Mouse (Mus musculus): ENCODE results near the gene Gm10644. TPM values are rescaled to one million over a fixed set of nuclear protein-coding genes. Genes with fewer than 3 reads are reported as not detected.

The Gm10644 gene
- total RNA-seq, 1 experiment from 2014 or later = 0.93 TPM

GRCm38 (mm10) chr8:83982449-83982848, 27.4 kb upstream of the Gm10644 start:
- ATAC-seq (ENCODE audit: extremely low read depth, insufficient number of reproducible peaks, low FRiP score, poor library complexity, severe bottlenecking) = no peak

GRCm38 (mm10) chr8:83981533-83981932, 26.5 kb upstream of the Gm10644 start:
- no peak for ATAC-seq (ENCODE audit: extremely low read depth, insufficient number of reproducible peaks, low FRiP score, poor library complexity, severe bottlenecking)

GRCm38 (mm10) chr8:83980845-83981244, 25.8 kb upstream of the Gm10644 start:
- ATAC-seq (ENCODE audit: extremely low read depth, insufficient number of reproducible peaks, low FRiP score, poor library complexity, severe bottlenecking) = no peak

- ATAC-seq (ENCODE audit: extremely low read depth, insufficient number of reproducible peaks, low FRiP score, poor library complexity, severe bottlenecking) = no peak
Observed at GRCm38 (mm10) chr8:83980250-83980649, 25.2 kb upstream of the Gm10644 start.

- no peak for ATAC-seq (ENCODE audit: extremely low read depth, insufficient number of reproducible peaks, low FRiP score, poor library complexity, severe bottlenecking)
Observed at GRCm38 (mm10) chr8:83978200-83978599, 23.2 kb upstream of the Gm10644 start.

GRCm38 (mm10) chr8:83977646-83978045, 22.6 kb upstream of the Gm10644 start:
- no peak for ATAC-seq (ENCODE audit: extremely low read depth, insufficient number of reproducible peaks, low FRiP score, poor library complexity, severe bottlenecking)

GRCm38 (mm10) chr8:83976779-83977350, 21.9 kb upstream of the Gm10644 start:
- ATAC-seq (ENCODE audit: extremely low read depth, insufficient number of reproducible peaks, low FRiP score, poor library complexity, severe bottlenecking) = no peak

GRCm38 (mm10) chr8:83976101-83976630, 21.2 kb upstream of the Gm10644 start:
- no peak for ATAC-seq (ENCODE audit: extremely low read depth, insufficient number of reproducible peaks, low FRiP score, poor library complexity, severe bottlenecking)

GRCm38 (mm10) chr8:83974521-83974920, 19.5 kb upstream of the Gm10644 start:
- ATAC-seq (ENCODE audit: extremely low read depth, insufficient number of reproducible peaks, low FRiP score, poor library complexity, severe bottlenecking) = no peak

GRCm38 (mm10) chr8:83973161-83974031, 18.4 kb upstream of the Gm10644 start:
- no peak for ATAC-seq (ENCODE audit: extremely low read depth, insufficient number of reproducible peaks, low FRiP score, poor library complexity, severe bottlenecking)

- ATAC-seq (ENCODE audit: extremely low read depth, insufficient number of reproducible peaks, low FRiP score, poor library complexity, severe bottlenecking) = peak; percentile 96
Observed at GRCm38 (mm10) chr8:83972150-83973120, 17.4 kb upstream of the Gm10644 start, which contains the start of gene Prkaca. TSS of gene Prkaca (plus strand) at chr8:83972993.

GRCm38 (mm10) chr8:83971661-83972060, 16.7 kb upstream of the Gm10644 start:
- ATAC-seq (ENCODE audit: extremely low read depth, insufficient number of reproducible peaks, low FRiP score, poor library complexity, severe bottlenecking) = no peak

GRCm38 (mm10) chr8:83971121-83971520, 16.1 kb upstream of the Gm10644 start:
- ATAC-seq (ENCODE audit: extremely low read depth, insufficient number of reproducible peaks, low FRiP score, poor library complexity, severe bottlenecking) = no peak

- no peak for ATAC-seq (ENCODE audit: extremely low read depth, insufficient number of reproducible peaks, low FRiP score, poor library complexity, severe bottlenecking)
Observed at GRCm38 (mm10) chr8:83967701-83968100, 12.7 kb upstream of the Gm10644 start.

- no peak for ATAC-seq (ENCODE audit: extremely low read depth, insufficient number of reproducible peaks, low FRiP score, poor library complexity, severe bottlenecking)
Observed at GRCm38 (mm10) chr8:83964015-83964765, 9.2 kb upstream of the Gm10644 start.

GRCm38 (mm10) chr8:83956789-83957188, 1.8 kb upstream of the Gm10644 start:
- ATAC-seq (ENCODE audit: extremely low read depth, insufficient number of reproducible peaks, low FRiP score, poor library complexity, severe bottlenecking) = no peak

GRCm38 (mm10) chr8:83955958-83956218, 883 bp upstream of the Gm10644 start:
- ATAC-seq (ENCODE audit: extremely low read depth, insufficient number of reproducible peaks, low FRiP score, poor library complexity, severe bottlenecking) = no peak

- no peak for ATAC-seq (ENCODE audit: extremely low read depth, insufficient number of reproducible peaks, low FRiP score, poor library complexity, severe bottlenecking)
Observed at GRCm38 (mm10) chr8:83954749-83955105, 278 bp downstream of the Gm10644 start.

- no peak for ATAC-seq (ENCODE audit: extremely low read depth, insufficient number of reproducible peaks, low FRiP score, poor library complexity, severe bottlenecking)
Observed at GRCm38 (mm10) chr8:83945540-83945939, 9.5 kb downstream of the Gm10644 start.

Measured in neutrophil, adult 5-6 weeks (primary cell).